Mouse (Mus musculus) ES-Bruce4 (cell line): ENCODE results near the gene Fndc3a. TPM values are rescaled to one million over a fixed set of nuclear protein-coding genes. Genes with fewer than 3 reads are reported as not detected.

Experiments
- H3K27ac ChIP-seq: 2 replicates; pipeline ENCODE4 v1.5.1; 2012; ENCODE audit warnings: low read length, inconsistent platforms; ENCODE audit not compliant: insufficient read depth
- H3K27me3 ChIP-seq: 2 replicates; pipeline ENCODE4 v1.6.1; 2012; ENCODE audit warnings: mild to moderate bottlenecking, low read length, inconsistent platforms; ENCODE audit not compliant: control insufficient read depth, poor library complexity, insufficient read depth, severe bottlenecking
- H3K36me3 ChIP-seq: 2 replicates; pipeline ENCODE4 v1.6.1; 2012; ENCODE audit warnings: inconsistent platforms, mild to moderate bottlenecking, low read length, moderate library complexity; ENCODE audit not compliant: control insufficient read depth, poor library complexity, insufficient read depth, severe bottlenecking
- H3K4me1 ChIP-seq: one replicate; pipeline ENCODE4 v1.8.1; 2011; ENCODE audit warnings: low read length; ENCODE audit not compliant: control insufficient read depth, insufficient read depth
- H3K4me3 ChIP-seq: 2 replicates; pipeline ENCODE4 v1.5.1; 2011; ENCODE audit warnings: low read depth, mild to moderate bottlenecking, low read length
- H3K9ac ChIP-seq: 2 replicates; pipeline ENCODE4 v1.6.1; 2012; ENCODE audit warnings: low read depth, mild to moderate bottlenecking, inconsistent platforms; ENCODE audit not compliant: poor library complexity, severe bottlenecking
- H3K9me3 ChIP-seq: replicated peaks from 2 replicates; pipeline ENCODE4 v1.6.1; 2012; ENCODE audit warnings: mild to moderate bottlenecking, low read length, inconsistent platforms; ENCODE audit not compliant: control insufficient read depth, poor library complexity, insufficient read depth, severe bottlenecking
- CTCF ChIP-seq: IDR thresholded peaks from one replicate; pipeline ENCODE4 v1.8.1; 2011; ENCODE audit warnings: low read depth, low read length
- EP300 ChIP-seq: IDR thresholded peaks from 2 replicates; pipeline ENCODE4 v1.6.1; 2011; ENCODE audit warnings: low read depth, low read length; ENCODE audit not compliant: insufficient read depth
- POLR2A ChIP-seq: IDR thresholded peaks from one replicate; pipeline ENCODE4 v1.8.1; 2011; ENCODE audit warnings: low read length; ENCODE audit not compliant: insufficient read depth
- polyA plus RNA-seq: library from polyadenylated mRNA; stranded (reverse); fragments of >200 nt; gene quantifications from 2 replicates; pipeline ENCODE4 v1.2.4, GENCODE M21; 2011; ENCODE audit warnings: low read depth; ENCODE audit not compliant: missing spikeins, insufficient read depth, insufficient read length

Gene Fndc3a
- polyA plus RNA-seq, 1 experiment, result 47.4 TPM

GRCm38 (mm10) chr14:72594191-72594590 is 115.6 kb downstream of the Fndc3a start:
- no peak overlapping the region for H3K9ac ChIP-seq
- peaks cover 2% of the 10 kb centered on the region; the same call in 1 of the 2 replicates for H3K36me3 ChIP-seq
- no peak overlapping the region for H3K27ac ChIP-seq
- H3K9me3 ChIP-seq, result no peaks in the 10 kb centered on the region
- H3K4me1 ChIP-seq, result no peaks in the 10 kb centered on the region
- no peaks in the 10 kb centered on the region for H3K27me3 ChIP-seq
- no peak overlapping the region for H3K4me3 ChIP-seq
- TF ChIP-seq CTCF, result no peak
- TF ChIP-seq POLR2A, result no peak
- no peak for TF ChIP-seq EP300

GRCm38 (mm10) chr14:72589415-72589814 is 120.4 kb downstream of the Fndc3a start:
- no peaks in the 10 kb centered on the region for H3K4me1 ChIP-seq
- H3K9me3 ChIP-seq, result no peaks in the 10 kb centered on the region
- no peak overlapping the region for H3K27ac ChIP-seq
- TF ChIP-seq CTCF (no peak), EP300 (no peak), POLR2A (no peak)
- H3K4me3 ChIP-seq, result no peak overlapping the region
- H3K36me3 ChIP-seq, result peaks cover 5% of the 10 kb centered on the region; the same call in 1 of the 2 replicates
- no peaks in the 10 kb centered on the region for H3K27me3 ChIP-seq
- no peak overlapping the region for H3K9ac ChIP-seq

- peaks cover 3% of the 10 kb centered on the region; the same call in 1 of the 2 replicates for H3K36me3 ChIP-seq
- no peak overlapping the region for H3K27ac ChIP-seq
- H3K9me3 ChIP-seq, result no peaks in the 10 kb centered on the region
Measured at GRCm38 (mm10) chr14:72582979-72583378, 126.8 kb downstream of the Fndc3a start.

GRCm38 (mm10) chr14:72580991-72581390 is 128.8 kb downstream of the Fndc3a start:
- Histone ChIP-seq H3K27me3 (no peaks in the 10 kb centered on the region), H3K27ac (no peak overlapping the region), H3K36me3 (peaks cover 3% of the 10 kb centered on the region; the same call in 1 of the 2 replicates), H3K4me1 (no peaks in the 10 kb centered on the region), H3K9ac (no peak overlapping the region), H3K9me3 (no peaks in the 10 kb centered on the region), H3K4me3 (no peak overlapping the region)
- TF ChIP-seq CTCF (no peak), EP300 (no peak), POLR2A (no peak)

More at GRCm38 (mm10) chr14:72582979-72583378, 126.8 kb downstream of the Fndc3a start:
- Histone ChIP-seq H3K4me3 (no peak overlapping the region), H3K4me1 (no peaks in the 10 kb centered on the region), H3K9ac (no peak overlapping the region), H3K27me3 (no peaks in the 10 kb centered on the region)
- TF ChIP-seq CTCF, result no peak

GRCm38 (mm10) chr14:72576283-72576682 is 133.5 kb downstream of the Fndc3a start:
- H3K4me1 ChIP-seq, result no peaks in the 10 kb centered on the region
- TF ChIP-seq CTCF, result no peak
- no peak for TF ChIP-seq EP300
- no peak for TF ChIP-seq POLR2A
- H3K36me3 ChIP-seq, result peaks cover 6% of the 10 kb centered on the region
- no peak overlapping the region for H3K9ac ChIP-seq
- no peaks in the 10 kb centered on the region for H3K27me3 ChIP-seq
- no peak overlapping the region for H3K27ac ChIP-seq
- no peaks in the 10 kb centered on the region for H3K9me3 ChIP-seq
- H3K4me3 ChIP-seq, result no peak overlapping the region

- TF ChIP-seq CTCF (no peak), EP300 (no peak), POLR2A (no peak)
- Histone ChIP-seq H3K27ac (no peak overlapping the region), H3K4me3 (no peak overlapping the region), H3K9ac (no peak overlapping the region), H3K36me3 (peaks cover 5% of the 10 kb centered on the region), H3K9me3 (no peaks in the 10 kb centered on the region), H3K4me1 (no peaks in the 10 kb centered on the region), H3K27me3 (no peaks in the 10 kb centered on the region)
Measured at GRCm38 (mm10) chr14:72563941-72564340, 145.9 kb downstream of the Fndc3a start.
